Comparison of ENCODE assay signal across 18 mouse cellular contexts in the genomic region with DNA sequence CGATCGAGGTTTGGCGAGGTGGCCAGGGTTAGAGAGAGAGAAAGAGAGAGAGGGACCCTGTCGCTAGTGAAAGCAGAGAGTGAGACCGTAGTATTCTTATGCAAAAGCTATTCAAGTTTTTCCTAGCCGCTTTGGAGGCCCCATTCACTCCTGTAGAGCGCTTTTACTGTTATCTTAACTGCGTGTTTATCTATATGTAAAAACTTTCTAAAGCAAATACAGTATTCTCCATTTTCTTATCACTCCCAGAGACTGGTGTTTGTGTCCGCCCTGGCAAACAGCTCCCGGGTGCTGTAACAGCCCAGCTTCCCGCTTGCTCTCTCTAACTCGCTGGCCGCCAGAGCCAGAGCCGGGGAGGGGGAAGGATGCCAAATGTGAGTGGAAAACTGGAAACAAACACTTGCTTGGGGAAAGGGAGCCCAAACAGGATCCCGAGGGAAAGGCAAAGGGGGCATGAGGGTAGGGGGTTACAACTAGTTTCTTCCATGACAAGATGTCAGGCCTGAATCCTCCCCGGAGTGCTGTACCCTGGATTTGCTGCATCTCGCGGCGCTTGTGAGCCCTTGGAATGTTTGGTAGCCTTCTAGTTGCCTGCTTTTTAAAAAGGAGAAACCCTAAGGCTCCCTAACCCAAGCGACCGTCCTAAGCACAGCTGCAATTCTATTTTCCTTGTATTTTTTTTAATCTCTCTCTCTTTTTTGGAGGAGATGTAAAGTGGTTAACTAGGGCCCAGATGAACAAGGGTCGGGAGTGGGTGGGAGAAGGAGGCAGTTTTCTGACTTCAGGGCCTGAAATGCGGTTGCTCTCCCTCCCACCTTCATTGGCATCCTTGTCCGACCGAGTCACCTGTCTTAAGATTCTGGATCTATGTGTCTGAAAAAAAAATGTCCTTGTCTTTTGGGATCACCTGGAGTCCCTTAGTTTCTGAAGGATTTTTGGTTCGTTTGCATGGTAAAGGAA. TPM values are rescaled to one million over a fixed set of nuclear protein-coding genes. Genes with fewer than 3 reads are reported as not detected.
DNase-seq lines count a peak whose midpoint lies in the region; ATAC-seq lines count a peak whose summit lies in the region.
"Had no signal": no experiment of that assay in that cellular context is flagged by ENCODE, and none has a peak within 500 bp of the region (broad histone marks: within the 10 kb centered on the region; RNA-seq: fewer than 3 reads in every experiment).

No protein-coding gene starts in this region.

- DNase-seq in heart, adult 8-10 months (ENCODE audit: low spot score), result peak; percentile 3
- DNase-seq in heart, postnatal 25 days (ENCODE audit: low spot score), result no peak
- peak; percentile 50 for DNase-seq in embryo, embryonic 11 days
- DNase-seq in forebrain, embryonic 14.5 days (ENCODE audit: low spot score), result no peak
- DNase-seq in liver, result no peak
- DNase-seq in ovary, postnatal 10 days (ENCODE audit: low spot score), result no peak
- DNase-seq: adrenal gland, adult 8-10 months; gastrocnemius, adult 2 months; layer of hippocampus, postnatal 36 days; right cerebral cortex, adult 18-20 months had no signal

- H3K36me3 ChIP-seq in forebrain, embryonic 14.5 days (ENCODE audit: control insufficient read depth, insufficient read depth, low read length), result no peaks in the 10 kb centered on the region
- no peaks in the 10 kb centered on the region for H3K36me3 ChIP-seq in midbrain, embryonic 15.5 days (replicated peaks)
- H3K36me3 ChIP-seq: heart, embryonic 12.5 days; hindbrain, embryonic 15.5 days had no signal

- H3K4me2 ChIP-seq in forebrain, embryonic 14.5 days (ENCODE audit: low read length), result peak overlapping the region; percentile 55
- peak overlapping the region; percentile 24 for H3K4me2 ChIP-seq in midbrain, embryonic 15.5 days
- H3K4me2 ChIP-seq: heart, embryonic 12.5 days; hindbrain, embryonic 15.5 days; liver, embryonic 11.5 days had no signal

- H3K27me3 ChIP-seq in forebrain, embryonic 14.5 days (replicated peaks; ENCODE audit: control insufficient read depth, insufficient read depth, low read length), result peaks cover 50% of the 10 kb centered on the region
- H3K27me3 ChIP-seq in midbrain, embryonic 15.5 days (replicated peaks), result peaks cover 73% of the 10 kb centered on the region

- intact Hi-C loops in heart, postnatal 25 days (cut with DNase I), result no loop called here

- H3K9ac ChIP-seq in forebrain, embryonic 14.5 days (ENCODE audit: low read length), result peak overlapping the region; percentile 64
- H3K9ac ChIP-seq in midbrain, embryonic 15.5 days, result no peak overlapping the region
- H3K9ac ChIP-seq: heart, embryonic 12.5 days; hindbrain, embryonic 15.5 days had no signal

- H3K4me3 ChIP-seq in forebrain, embryonic 14.5 days (ENCODE audit: low read depth, low read length), result peak overlapping the region; percentile 47
- peak overlapping the region; percentile 25 for H3K4me3 ChIP-seq in midbrain, embryonic 15.5 days
- H3K4me3 ChIP-seq: gastrocnemius, adult 2 months; heart, embryonic 12.5 days; hindbrain, embryonic 15.5 days; myocyte had no signal

- no peaks in the 10 kb centered on the region; the same call in 1 of the 2 replicates for H3K4me1 ChIP-seq in forebrain, embryonic 14.5 days (ENCODE audit: control insufficient read depth, insufficient read depth, low read length)
- H3K4me1 ChIP-seq in midbrain, embryonic 15.5 days, result peaks cover 13% of the 10 kb centered on the region

- H3K9me3 ChIP-seq in forebrain, embryonic 14.5 days (replicated peaks; ENCODE audit: control insufficient read depth, low read length), result no peaks in the 10 kb centered on the region
- H3K9me3 ChIP-seq in midbrain, embryonic 15.5 days, result no peaks in the 10 kb centered on the region
- H3K9me3 ChIP-seq: heart, embryonic 12.5 days; hindbrain, embryonic 15.5 days had no signal

- no peak for ATAC-seq in forebrain, embryonic 14.5 days
- ATAC-seq in midbrain, embryonic 15.5 days (replicated peaks), result no peak
- ATAC-seq in megakaryocyte progenitor cell, adult 5-6 weeks (replicated peaks; ENCODE audit: poor library complexity), result no peak

- 5% methylated on average over 26 of the region's 26 CpGs for WGBS in forebrain, embryonic 14.5 days
- 3% methylated on average over 26 of the region's 26 CpGs for WGBS in midbrain, embryonic 15.5 days

- peak overlapping the region; percentile 63; the same call in 1 of the 2 replicates for H3K27ac ChIP-seq in forebrain, embryonic 14.5 days (ENCODE audit: low read depth, low read length)
- H3K27ac ChIP-seq in midbrain, embryonic 15.5 days, result peak overlapping the region; percentile 27; the same call in 1 of the 2 replicates
- H3K27ac ChIP-seq: gastrocnemius, adult 2 months; hindbrain, embryonic 15.5 days; kidney, postnatal 0 days had no signal

RNA-seq across cellular contexts. Expression of a gene that starts 11.9 kb away (rescaled TPM):
- total RNA-seq in heart, adult 8-10 months (2022), result not detected
- total RNA-seq in heart, postnatal 25 days (2021), result not detected
- polyA plus RNA-seq in forebrain, embryonic 14.5 days (2014; fragmentation: Nextera tagmentation; extraction: Ambion mirVana), result 11.3 and 15.0 TPM in 2 replicates
- 30.2 and 30.4 TPM in 2 replicates for polyA plus RNA-seq in midbrain, embryonic 15.5 days (2015; fragmentation: Nextera tagmentation; extraction: Ambion mirVana)
- total RNA-seq in megakaryocyte progenitor cell, adult 5-6 weeks (2015), result not detected in 2 replicates
- not detected in 2 replicates for total RNA-seq in megakaryocyte progenitor cell, adult 5-6 weeks (2017)
- total RNA-seq: adrenal gland, adult 8-10 months; gastrocnemius, adult 2 months; MEL had no signal
- polyA plus RNA-seq: heart, embryonic 12.5 days; kidney, postnatal 0 days; liver, embryonic 11.5 days; myocyte had no signal

Comparison
In these comparisons a context has a peak if more than half of its experiments do, and no peak if none do; other contexts are left out.
1. DNase-seq: peak in heart, adult 8-10 months (single experiment) and embryo, embryonic 11 days (single experiment); none in heart, postnatal 25 days (single experiment), forebrain, embryonic 14.5 days (single experiment), liver (single experiment) and ovary, postnatal 10 days (single experiment).